Mouse (Mus musculus) heart, embryonic 14.5 days (tissue): ENCODE measurements around the gene Eva1c. TPM values are rescaled to one million over a fixed set of nuclear protein-coding genes. Genes with fewer than 3 reads are reported as not detected.
"Not testable (repeated sequence)": the region's sequence is repeated elsewhere in the genome, so short reads cannot be mapped to it uniquely, and the experiment has no call there.

Source experiments
- ATAC-seq: fragments of 200-750 bp; cut with Nextera tagmentation; 2 replicates; pipeline ENCODE4 v1.8.0; 2017; ENCODE audit warnings: low read depth, moderate TSS enrichment; ENCODE audit not compliant: insufficient number of reproducible peaks, insufficient read depth, low FRiP score
- H3K27ac ChIP-seq, 2 experiments: fragments of 200-500 bp in 1 of 2; fragments of 300-500 bp in 1 of 2; sonication (generic) in 1 of 2; replicated peaks in 1 of 2; 2 replicates each; pipeline ENCODE4 v1.5.1; 2012 to 2014; ENCODE audit warnings: low read depth in 2 of 2, low read length in 2 of 2, control low read depth in 1 of 2, mild to moderate bottlenecking in 1 of 2, mixed read lengths in 1 of 2; ENCODE audit not compliant: control insufficient read depth in 1 of 2, insufficient read depth in 1 of 2
- H3K27me3 ChIP-seq: fragments of 300-500 bp; sonication (generic); 2 replicates; pipeline ENCODE4 v1.6.1; 2014; ENCODE audit warnings: mild to moderate bottlenecking, low read length, control low read depth; ENCODE audit not compliant: control insufficient read depth, insufficient read depth
- H3K36me3 ChIP-seq: fragments of 300-500 bp; sonication (generic); 2 replicates; pipeline ENCODE4 v1.6.1; 2014; ENCODE audit warnings: mild to moderate bottlenecking, control low read depth, low read length, mixed read lengths; ENCODE audit not compliant: control insufficient read depth, insufficient read depth
- H3K4me1 ChIP-seq, 2 experiments: fragments of 200-500 bp in 1 of 2; fragments of 300-500 bp in 1 of 2; sonication (generic) in 1 of 2; 2 replicates each; pipeline ENCODE4 v1.6.1; 2012 to 2014; ENCODE audit warnings: low read length in 2 of 2, control low read depth in 1 of 2, mixed read lengths in 1 of 2; ENCODE audit not compliant: control insufficient read depth in 2 of 2, insufficient read depth in 2 of 2
- H3K4me2 ChIP-seq: fragments of 300-500 bp; sonication (generic); 2 replicates; pipeline ENCODE4 v1.6.1; 2014; ENCODE audit warnings: mild to moderate bottlenecking, low read length
- H3K4me3 ChIP-seq, 2 experiments: fragments of 200-500 bp in 1 of 2; fragments of 300-500 bp in 1 of 2; sonication (generic) in 1 of 2; 2 replicates each; pipeline ENCODE4 v1.5.1; 2012 to 2014; ENCODE audit warnings: low read length in 2 of 2, mild to moderate bottlenecking in 2 of 2, control low read depth in 1 of 2, low read depth in 1 of 2, moderate library complexity in 1 of 2; ENCODE audit not compliant: control insufficient read depth in 1 of 2, insufficient read depth in 1 of 2
- H3K9ac ChIP-seq: fragments of 300-500 bp; sonication (generic); 2 replicates; pipeline ENCODE4 v1.6.1; 2014; ENCODE audit warnings: mild to moderate bottlenecking, low read length
- H3K9me3 ChIP-seq: fragments of 300-500 bp; sonication (generic); 2 replicates; pipeline ENCODE4 v1.6.1; 2016; ENCODE audit warnings: low read length, control low read depth; ENCODE audit not compliant: control insufficient read depth
- WGBS: fragments of 180-500 bp; shearing (Covaris S2); extraction: QIAGEN DNeasy Blood & Tissue Kit; methylation state at CpG from one replicate; pipeline ENCODE4 v1.1.7; 2014; 5-methylcytosine and 5-hydroxymethylcytosine counted together
- polyA plus RNA-seq: library from polyadenylated mRNA; unstranded; fragments of >200 nt; fragmentation: Nextera tagmentation; extraction: Ambion mirVana; gene quantifications from 2 replicates; pipeline ENCODE4 v1.2.1, GENCODE M21; 2014

Eva1c gene
- polyA plus RNA-seq, 1 experiment from 2014 or later, result 3.3 TPM

DNA sequence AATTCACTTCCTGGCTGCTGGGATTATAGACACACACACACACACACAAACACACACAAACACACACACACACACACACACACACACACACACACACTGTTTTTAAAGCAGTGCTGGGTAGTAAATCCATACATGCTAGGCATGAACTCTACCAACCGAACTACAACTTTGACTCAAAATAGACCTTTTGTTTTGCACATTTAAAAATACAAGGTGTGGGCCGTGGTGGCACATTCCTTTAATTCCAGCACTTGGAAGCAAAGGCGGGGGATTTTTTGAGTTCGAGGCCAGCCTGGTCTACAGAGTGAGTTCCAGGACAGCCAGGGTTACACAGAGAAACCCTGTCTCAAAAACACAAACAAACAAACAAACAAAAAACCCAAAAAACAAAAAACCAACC is 2.5 kb upstream of the Eva1c start:
- WGBS, result 46% methylated on average over 4 of the region's 4 CpGs
- H3K36me3 ChIP-seq, H3K4me1 ChIP-seq, H3K27me3 ChIP-seq, H3K4me2 ChIP-seq, H3K27ac ChIP-seq, H3K9ac ChIP-seq, H3K9me3 ChIP-seq, ATAC-seq, H3K4me3 ChIP-seq: not testable (repeated sequence)

DNA sequence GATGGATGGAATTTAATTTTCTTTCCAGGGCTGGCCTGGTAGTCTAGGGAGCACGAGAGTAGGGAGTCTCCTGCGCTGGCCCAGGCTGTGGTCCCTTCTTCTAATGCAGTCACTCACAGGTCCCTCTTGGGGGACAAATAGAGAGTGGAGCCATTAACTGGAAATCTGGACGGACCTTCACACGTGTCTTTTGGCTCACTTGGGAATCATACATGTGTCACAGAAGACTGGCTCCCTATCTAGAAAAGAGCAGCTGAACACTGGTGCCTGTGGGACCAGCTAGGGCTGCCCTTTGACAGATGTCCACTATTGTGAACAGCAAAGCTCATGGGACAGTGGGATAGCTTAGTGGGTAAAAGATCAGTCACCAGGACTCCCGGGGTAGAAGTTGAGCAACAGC is 478 bp upstream of the Eva1c start:
- no peaks in the 10 kb centered on the region for H3K27me3 ChIP-seq
- H3K4me3 ChIP-seq, result no peak overlapping the region
- no peak overlapping the region for H3K9ac ChIP-seq
- H3K4me1 ChIP-seq, result peaks cover 3 to 15% of the 10 kb centered on the region in 2 experiments; a peak in 2 of 4 replicates
- 80% methylated on average over 5 of the region's 5 CpGs for WGBS
- ATAC-seq, result no peak
- H3K4me2 ChIP-seq, result no peak overlapping the region
- no peak overlapping the region for H3K27ac ChIP-seq
- H3K36me3 ChIP-seq, result no peaks in the 10 kb centered on the region
- no peaks in the 10 kb centered on the region for H3K9me3 ChIP-seq

DNA sequence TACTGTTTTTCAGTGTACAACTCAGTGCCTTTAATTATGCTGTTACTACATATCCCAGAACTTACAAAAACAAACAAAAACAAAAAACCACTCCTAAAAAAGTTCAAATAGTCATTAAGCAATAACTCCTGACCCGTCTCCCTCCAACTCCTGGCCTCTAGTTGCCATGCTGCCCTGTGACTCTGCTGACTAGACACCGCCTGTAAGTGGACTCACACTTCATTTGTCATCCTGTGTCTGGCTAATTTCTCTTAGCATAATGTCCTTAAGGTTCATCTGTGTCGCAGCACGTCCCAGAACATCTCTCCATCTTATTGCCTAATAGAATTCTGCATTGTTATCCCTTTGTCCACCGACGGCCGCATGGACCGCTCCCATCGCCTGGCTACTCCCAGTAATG is 979 bp downstream of the Eva1c start:
- Histone ChIP-seq H3K27ac (no peak overlapping the region), H3K36me3 (no peaks in the 10 kb centered on the region), H3K4me2 (no peak overlapping the region), H3K9ac (no peak overlapping the region), H3K4me3 (no peak overlapping the region), H3K27me3 (peaks cover 4% of the 10 kb centered on the region), H3K9me3 (no peaks in the 10 kb centered on the region), H3K4me1 (peaks cover 3 to 22% of the 10 kb centered on the region in 2 experiments; a peak in 3 of 4 replicates)
- ATAC-seq, result no peak
- 84% methylated on average over 9 of the region's 9 CpGs for WGBS

DNA sequence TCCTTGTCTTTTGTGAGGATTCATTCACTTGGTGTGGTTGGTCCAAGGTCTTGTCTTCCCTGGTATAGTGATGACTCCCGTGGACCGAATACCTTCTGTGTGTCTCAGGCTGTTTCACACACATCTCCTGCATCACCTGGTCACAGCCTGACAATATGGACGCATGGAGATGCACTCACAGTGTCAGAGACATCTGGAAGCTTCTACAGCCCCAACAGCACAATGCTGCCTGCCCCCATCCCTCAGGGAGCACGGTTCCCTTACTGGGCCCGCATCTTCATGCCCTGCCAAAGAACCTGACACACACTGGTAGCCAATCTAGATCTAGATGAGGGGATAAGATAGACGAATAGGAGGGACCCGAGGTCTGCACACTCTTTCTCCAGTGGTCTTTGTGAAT is 2.6 kb downstream of the Eva1c start:
- no peaks in the 10 kb centered on the region for H3K9me3 ChIP-seq
- H3K36me3 ChIP-seq, result no peaks in the 10 kb centered on the region
- H3K9ac ChIP-seq, result no peak overlapping the region
- H3K4me3 ChIP-seq, result no peak overlapping the region
- ATAC-seq, result no peak
- H3K4me2 ChIP-seq, result no peak overlapping the region
- H3K4me1 ChIP-seq, result peaks cover 5 to 28% of the 10 kb centered on the region in 2 experiments; a peak in 3 of 4 replicates
- WGBS, result 78% methylated on average over 7 of the region's 7 CpGs
- H3K27me3 ChIP-seq, result peaks cover 4% of the 10 kb centered on the region
- no peak overlapping the region for H3K27ac ChIP-seq

DNA sequence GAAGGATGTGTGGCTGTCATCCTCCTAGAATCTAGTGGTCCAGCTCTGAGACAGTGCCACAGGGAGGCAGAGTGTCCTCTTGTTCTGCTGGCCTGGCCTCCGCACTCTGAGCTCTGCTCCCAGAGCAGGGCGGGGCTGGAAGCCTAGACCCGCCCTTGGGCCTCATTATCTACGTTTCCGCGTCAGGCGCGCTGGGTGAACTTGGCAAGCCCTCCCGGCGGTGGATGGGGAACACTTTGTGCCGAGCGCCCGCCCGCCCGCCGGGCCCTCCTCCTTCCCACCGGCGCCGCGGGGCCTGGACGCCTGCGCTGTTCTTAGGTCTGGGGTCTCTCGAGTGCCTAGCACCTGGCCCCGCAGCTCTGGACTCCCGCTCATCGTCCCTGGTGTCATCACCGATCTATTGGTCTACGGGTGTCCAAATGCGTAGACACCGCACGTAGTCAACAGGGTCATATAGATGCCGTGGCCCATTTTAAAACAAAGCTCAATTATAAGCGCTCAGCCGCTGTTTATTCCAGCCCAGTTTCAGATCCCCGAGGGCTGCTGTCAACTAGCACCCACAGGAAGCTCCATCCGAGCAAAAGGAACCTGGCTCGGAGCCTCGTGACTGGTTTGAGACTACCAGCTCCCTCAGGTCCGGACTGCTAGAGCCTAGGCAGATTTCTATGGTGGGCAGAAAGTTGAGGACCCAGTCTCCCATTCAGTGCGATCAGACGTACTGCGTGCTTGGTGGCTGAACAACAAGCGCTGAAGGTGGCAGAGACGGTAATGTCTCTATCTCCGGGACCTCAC is 3.6 kb downstream of the Eva1c start:
- Histone ChIP-seq H3K4me2 (peak overlapping the region; percentile 99), H3K4me3 (peak overlapping the region; percentile 50 to 66), H3K36me3 (no peaks in the 10 kb centered on the region), H3K4me1 (peaks cover 5 to 28% of the 10 kb centered on the region in 2 experiments; a peak in 3 of 4 replicates), H3K27me3 (peaks cover 4% of the 10 kb centered on the region), H3K9me3 (no peaks in the 10 kb centered on the region), H3K9ac (peak overlapping the region; percentile 73), H3K27ac (peak overlapping the region; percentile 71 to 79)
- peak; percentile 85 for ATAC-seq
- WGBS, result under 1% methylated on average over 45 of the region's 45 CpGs

DNA sequence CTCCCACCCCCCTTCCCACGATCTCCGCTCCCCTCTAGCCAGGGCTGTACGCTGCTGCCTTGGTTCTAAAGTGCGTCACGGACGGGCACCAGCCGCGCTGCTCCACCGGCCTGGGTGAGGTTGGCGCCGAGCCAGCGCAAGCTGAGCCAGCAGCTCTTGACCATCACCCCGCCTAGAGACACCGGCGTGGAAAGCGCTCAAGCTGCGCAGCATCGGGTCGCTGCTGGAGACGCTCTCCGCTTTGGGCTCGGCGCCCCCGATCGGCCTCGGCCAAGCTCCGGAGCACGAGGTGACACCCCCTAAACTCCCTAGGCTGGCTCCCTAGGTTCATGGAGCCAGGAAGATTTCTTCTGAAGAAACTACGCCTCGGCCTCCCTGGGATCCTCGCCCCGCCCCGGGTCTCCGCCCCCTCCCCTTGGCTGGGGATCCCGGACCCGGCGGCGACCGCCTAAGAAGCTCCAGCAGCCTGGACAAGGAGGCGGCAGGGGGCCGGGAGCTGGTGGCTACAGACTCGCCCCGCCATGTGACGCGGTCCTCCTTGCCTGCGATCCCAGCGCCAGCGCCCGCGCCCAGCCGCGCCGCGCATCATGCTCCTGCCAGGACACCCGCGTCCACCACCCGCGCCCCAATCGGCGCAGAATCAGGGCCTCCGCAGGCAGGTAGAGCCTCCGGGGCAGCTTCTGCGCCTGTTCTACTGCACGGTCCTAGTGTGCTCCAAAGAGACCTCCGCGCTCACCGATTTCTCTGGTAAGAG is 4.3 kb downstream of the Eva1c start:
- Histone ChIP-seq H3K36me3 (no peaks in the 10 kb centered on the region), H3K4me1 (peaks cover 5 to 28% of the 10 kb centered on the region in 2 experiments; a peak in 3 of 4 replicates), H3K4me3 (peak overlapping the region; percentile 50 to 66), H3K9ac (peak overlapping the region; percentile 73), H3K27ac (peak overlapping the region; percentile 71 to 79), H3K9me3 (no peaks in the 10 kb centered on the region), H3K27me3 (peaks cover 4% of the 10 kb centered on the region), H3K4me2 (peak overlapping the region; percentile 99)
- peak; percentile 60 for ATAC-seq
- under 1% methylated on average over 67 of the region's 67 CpGs for WGBS

DNA sequence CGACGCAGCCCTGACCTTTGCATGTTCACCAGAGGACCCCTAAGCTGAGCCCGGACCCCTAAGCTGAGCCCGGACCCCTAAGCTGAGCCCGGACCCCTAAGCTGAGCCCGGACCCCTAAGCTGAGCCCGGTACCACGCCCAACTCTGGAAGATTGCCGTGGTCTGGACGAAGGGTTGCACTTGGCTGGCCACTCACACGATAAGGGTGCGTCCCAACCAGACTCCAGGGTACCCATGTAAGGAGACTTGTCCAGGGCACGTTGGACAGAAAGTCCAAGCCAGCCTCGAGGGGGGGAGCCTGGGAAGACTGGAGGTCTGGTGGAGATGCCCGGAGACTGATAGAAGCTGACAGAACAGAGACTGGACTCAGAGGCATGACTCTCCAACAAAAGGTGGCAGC is 5.2 kb downstream of the Eva1c start:
- H3K4me1 ChIP-seq, result peaks cover 5 to 28% of the 10 kb centered on the region in 2 experiments; a peak in 3 of 4 replicates

More for the DNA sequence above, 5.2 kb downstream of the Eva1c start:
- Histone ChIP-seq H3K4me3 (peak overlapping the region; percentile 50 to 66), H3K9me3 (no peaks in the 10 kb centered on the region), H3K36me3 (no peaks in the 10 kb centered on the region), H3K9ac (peak overlapping the region; percentile 73), H3K27ac (no peak overlapping the region), H3K27me3 (peaks cover 4% of the 10 kb centered on the region), H3K4me2 (peak overlapping the region; percentile 99)
- ATAC-seq, result no peak
- 17% methylated on average over 15 of the region's 15 CpGs for WGBS
